Mouse (Mus musculus): ENCODE measurements at regions not wholly inside any gene's neighbourhood (a gene's known extent, or its start where the extent isn't known, plus 50 kb on each side); places are given as distances from the start of the nearest gene placed in this dataset.

- Histone ChIP-seq H3K36me3 (ENCODE audit: insufficient read depth, low read length) (no peaks in the 10 kb centered on the region), H3K9ac (replicated peaks; ENCODE audit: low read depth) (no peak overlapping the region), H3K4me1 (ENCODE audit: insufficient read depth, low read depth, low read length) (peaks cover 4% of the 10 kb centered on the region; the same call in 1 of the 2 replicates), H3K4me3 (ENCODE audit: low read depth, low read length) (no peak overlapping the region), H3K4me2 (replicated peaks; ENCODE audit: low read depth, low read length) (no peak overlapping the region), H3K9me3 (ENCODE audit: low read length) (no peaks in the 10 kb centered on the region), H3K27ac (ENCODE audit: low read length) (no peak overlapping the region), H3K27me3 (replicated peaks; ENCODE audit: insufficient read depth, low read length) (no peaks in the 10 kb centered on the region)
- DNase-seq (ENCODE audit: low spot score) (no peak), ATAC-seq (no peak)
- WGBS, result 73% methylated on average over 3 of the region's 3 CpGs
- TF ChIP-seq CTCF (IDR thresholded peaks at IDR 0.05), result no peak
These were observed 98.2 kb upstream of the Fyn start for GRCm38 (mm10) chr10:39270406-39270805.

GRCm38 (mm10) chr10:39267236-39267635 lies 101.4 kb upstream of the Fyn start:
- WGBS, result 93% methylated on average over 6 of the region's 6 CpGs
- DNase-seq (ENCODE audit: low spot score) (no peak), ATAC-seq (no peak)
- no peak overlapping the region for H3K9ac ChIP-seq (replicated peaks; ENCODE audit: low read depth)
- H3K4me1 ChIP-seq (ENCODE audit: insufficient read depth, low read depth, low read length), result peaks cover 4% of the 10 kb centered on the region; the same call in 1 of the 2 replicates
- no peaks in the 10 kb centered on the region for H3K9me3 ChIP-seq (ENCODE audit: low read length)
- H3K4me3 ChIP-seq (ENCODE audit: low read depth, low read length), result no peak overlapping the region
- H3K4me2 ChIP-seq (replicated peaks; ENCODE audit: low read depth, low read length), result no peak overlapping the region
- no peaks in the 10 kb centered on the region for H3K36me3 ChIP-seq (ENCODE audit: insufficient read depth, low read length)
- no peak overlapping the region for H3K27ac ChIP-seq (ENCODE audit: low read length)
- TF ChIP-seq CTCF (IDR thresholded peaks at IDR 0.05) (no peak), EP300 (IDR thresholded peaks at IDR 0.05) (no peak)
- no peaks in the 10 kb centered on the region for H3K27me3 ChIP-seq (replicated peaks; ENCODE audit: insufficient read depth, low read length)

- Histone ChIP-seq H3K27ac (ENCODE audit: low read length) (peak overlapping the region; percentile 54; the same call in 1 of the 2 replicates), H3K27me3 (replicated peaks; ENCODE audit: insufficient read depth, low read length) (no peaks in the 10 kb centered on the region), H3K4me3 (ENCODE audit: low read depth, low read length) (no peak overlapping the region), H3K36me3 (ENCODE audit: insufficient read depth, low read length) (no peaks in the 10 kb centered on the region), H3K4me1 (ENCODE audit: insufficient read depth, low read depth, low read length) (peaks cover 4% of the 10 kb centered on the region; the same call in 1 of the 2 replicates), H3K4me2 (replicated peaks; ENCODE audit: low read depth, low read length) (0 out of 2 replicates have a peak overlapping the region, but pooled peaks have one; percentile 14), H3K9me3 (ENCODE audit: low read length) (no peaks in the 10 kb centered on the region), H3K9ac (replicated peaks; ENCODE audit: low read depth) (no peak overlapping the region)
- 11% methylated on average over 5 of the region's 5 CpGs for WGBS
- ATAC-seq (peak; percentile 79), DNase-seq (ENCODE audit: low spot score) (peak; percentile 93)
- TF ChIP-seq CTCF (IDR thresholded peaks at IDR 0.05) (no peak), EP300 (IDR thresholded peaks at IDR 0.05) (peak; percentile 65)
These were observed 102.2 kb upstream of the Fyn start for GRCm38 (mm10) chr10:39266482-39266881.

GRCm38 (mm10) chr10:39262466-39262865 lies 98.9 kb upstream of the Ccn6 start:
- Histone ChIP-seq H3K27me3 (replicated peaks; ENCODE audit: insufficient read depth, low read length) (no peaks in the 10 kb centered on the region), H3K4me3 (ENCODE audit: low read depth, low read length) (no peak overlapping the region), H3K9me3 (ENCODE audit: low read length) (no peaks in the 10 kb centered on the region), H3K9ac (replicated peaks; ENCODE audit: low read depth) (no peak overlapping the region), H3K4me1 (ENCODE audit: insufficient read depth, low read depth, low read length) (peaks cover 4% of the 10 kb centered on the region; the same call in 1 of the 2 replicates), H3K4me2 (replicated peaks; ENCODE audit: low read depth, low read length) (no peak overlapping the region), H3K36me3 (ENCODE audit: insufficient read depth, low read length) (no peaks in the 10 kb centered on the region), H3K27ac (ENCODE audit: low read length) (no peak overlapping the region)
- ATAC-seq (no peak), DNase-seq (ENCODE audit: low spot score) (no peak)
- WGBS, result 30% methylated on average over 7 of the region's 7 CpGs
- TF ChIP-seq EP300 (IDR thresholded peaks at IDR 0.05) (no peak), CTCF (IDR thresholded peaks at IDR 0.05) (no peak)

- Histone ChIP-seq H3K4me1 (ENCODE audit: insufficient read depth, low read depth, low read length) (peaks cover 3% of the 10 kb centered on the region; the same call in 1 of the 2 replicates), H3K4me2 (replicated peaks; ENCODE audit: low read depth, low read length) (no peak overlapping the region), H3K27me3 (replicated peaks; ENCODE audit: insufficient read depth, low read length) (no peaks in the 10 kb centered on the region), H3K36me3 (ENCODE audit: insufficient read depth, low read length) (no peaks in the 10 kb centered on the region), H3K27ac (ENCODE audit: low read length) (no peak overlapping the region), H3K9me3 (ENCODE audit: low read length) (no peaks in the 10 kb centered on the region), H3K9ac (replicated peaks; ENCODE audit: low read depth) (no peak overlapping the region), H3K4me3 (ENCODE audit: low read depth, low read length) (no peak overlapping the region)
- DNase-seq (ENCODE audit: low spot score) (peak; percentile 78), ATAC-seq (peak; percentile 86)
- TF ChIP-seq CTCF (IDR thresholded peaks at IDR 0.05) (no peak), EP300 (IDR thresholded peaks at IDR 0.05) (no peak)
- 53% methylated on average over 8 of the region's 8 CpGs for WGBS
These were observed 97.9 kb upstream of the Ccn6 start for GRCm38 (mm10) chr10:39261174-39262145.

- H3K4me3 ChIP-seq (ENCODE audit: low read depth, low read length), result no peak overlapping the region
- no peaks in the 10 kb centered on the region for H3K9me3 ChIP-seq (ENCODE audit: low read length)
- TF ChIP-seq CTCF (IDR thresholded peaks at IDR 0.05) (no peak), EP300 (IDR thresholded peaks at IDR 0.05) (no peak)
- H3K27ac ChIP-seq (ENCODE audit: low read length), result no peak overlapping the region
- 88% methylated on average over 6 of the region's 6 CpGs for WGBS
- H3K36me3 ChIP-seq (ENCODE audit: insufficient read depth, low read length), result no peaks in the 10 kb centered on the region
- ATAC-seq (no peak), DNase-seq (ENCODE audit: low spot score) (no peak)
- H3K4me1 ChIP-seq (ENCODE audit: insufficient read depth, low read depth, low read length), result no peaks in the 10 kb centered on the region
- H3K9ac ChIP-seq (replicated peaks; ENCODE audit: low read depth), result no peak overlapping the region
- no peak overlapping the region for H3K4me2 ChIP-seq (replicated peaks; ENCODE audit: low read depth, low read length)
- no peaks in the 10 kb centered on the region for H3K27me3 ChIP-seq (replicated peaks; ENCODE audit: insufficient read depth, low read length)
These were observed 96.5 kb upstream of the Ccn6 start for GRCm38 (mm10) chr10:39260061-39260460.

Data from lung, postnatal 0 days (tissue).